Mouse (Mus musculus): ENCODE results near the gene Aldh1b1.

GRCm38 (mm10) chr4:45831996-45832395 lies 33.2 kb downstream of the Aldh1b1 start:
- TF ChIP-seq TAL1 (IDR thresholded peaks at IDR 0.05; ENCODE audit: low read length) (no peak), GATA1 (IDR thresholded peaks at IDR 0.05; ENCODE audit: low read length) (no peak)

Measured in erythroblast, embryonic 14.5 days (primary cell).